Mouse (Mus musculus): ENCODE measurements around the gene Tsen34.
"Not testable (repeated sequence)": the region's sequence is repeated elsewhere in the genome, so short reads cannot be mapped to it uniquely, and the experiment has no call there.

GRCm38 (mm10) chr7:3732675-3733074, 40.0 kb downstream of the Tsen34 start:
- not testable (repeated sequence) for TF ChIP-seq CTCF (IDR thresholded peaks at IDR 0.05; ENCODE audit: low read depth, low read length); POLR2A (IDR thresholded peaks at IDR 0.05; ENCODE audit: borderline replicate concordance, low read depth, low read length)
